Mouse (Mus musculus) right cerebral cortex, adult 2 months (tissue): ENCODE data around the gene Col6a2.

ENCODE experiments used
- DNase-seq, 2 experiments: peaks; one replicate each; pipeline ENCODE4 v3.0.0; 2021 to 2022; ENCODE audit warnings: low spot score in 2 of 2

Gene Col6a2

GRCm38 (mm10) chr10:76622928-76623680 is at the start of gene Col6a2:
Gene Col6a2 (minus strand): TSS chr10:76623630.
- DNase-seq = peak; percentile 63 to 68

GRCm38 (mm10) chr10:76671939-76672338 is 48.5 kb upstream of the Col6a2 start:
- no peak for DNase-seq

- DNase-seq = peak; percentile 70 to 79
These were observed 45.5 kb upstream of the Col6a2 start for GRCm38 (mm10) chr10:76668947-76669284.

GRCm38 (mm10) chr10:76668261-76668946 is 45.0 kb upstream of the Col6a2 start:
- DNase-seq = no peak

GRCm38 (mm10) chr10:76667197-76667805 is 43.9 kb upstream of the Col6a2 start:
- DNase-seq = no peak

- peak in 1 of 2 experiments; percentile 24 for DNase-seq
These were observed 42.1 kb upstream of the Col6a2 start for GRCm38 (mm10) chr10:76665551-76665950.

- DNase-seq = no peak
These were observed 41.0 kb upstream of the Col6a2 start for GRCm38 (mm10) chr10:76664156-76665115.

GRCm38 (mm10) chr10:76653345-76654336 is 30.2 kb upstream of the Col6a2 start:
- no peak for DNase-seq

GRCm38 (mm10) chr10:76650662-76651342 is 27.4 kb upstream of the Col6a2 start:
- DNase-seq = no peak

GRCm38 (mm10) chr10:76648738-76649137 is 25.3 kb upstream of the Col6a2 start:
- peak; percentile 32 to 40 for DNase-seq

GRCm38 (mm10) chr10:76647390-76647789 is 24.0 kb upstream of the Col6a2 start:
- DNase-seq = no peak

GRCm38 (mm10) chr10:76645686-76646085 is 22.3 kb upstream of the Col6a2 start:
- no peak for DNase-seq

- no peak for DNase-seq
These were observed 21.6 kb upstream of the Col6a2 start for GRCm38 (mm10) chr10:76645066-76645465.

- DNase-seq = no peak
These were observed 20.6 kb upstream of the Col6a2 start for GRCm38 (mm10) chr10:76643999-76644398.

GRCm38 (mm10) chr10:76643446-76643845 is 20.0 kb upstream of the Col6a2 start:
- DNase-seq = no peak

GRCm38 (mm10) chr10:76642628-76643434 is 19.4 kb upstream of the Col6a2 start:
- peak; percentile 40 to 43 for DNase-seq

GRCm38 (mm10) chr10:76641894-76642627 is 18.6 kb upstream of the Col6a2 start:
- no peak for DNase-seq

GRCm38 (mm10) chr10:76639952-76640351 is 16.5 kb upstream of the Col6a2 start:
- DNase-seq = no peak
